Mouse (Mus musculus) heart, postnatal 10 days (tissue): ENCODE measurements around the gene Spem1. TPM values are rescaled to one million over a fixed set of nuclear protein-coding genes. Genes with fewer than 3 reads are reported as not detected.

Source experiments
- DNase-seq, 2 experiments: peaks; one replicate each; pipeline ENCODE4 v3.0.0; 2021
- intact Hi-C: fragments of 180-260 bp; cut with DNase I; formaldehyde crosslinking; loops from one replicate; pipeline ENCODE4 v1.15.1; 2025
- total RNA-seq, 2 experiments: library from RNA; stranded (reverse); gene quantifications; 2 replicates each; pipeline ENCODE4 v1.2.3; 2021

The Spem1 gene
- total RNA-seq, 2 experiments from 2014 or later = not detected

- DNase-seq = peak; percentile 47
- intact Hi-C loops = loop anchor here (2.0 kb wide), 1 partner anchor 34 kb away; no protein-coding TSS in a partner anchor
These were observed 15.0 kb upstream of the Spem1 start for GRCm38 (mm10) chr11:69836703-69837576.

- DNase-seq = no peak
- intact Hi-C loops = loop anchor here (2.0 kb wide), 1 partner anchor 33 kb away; no protein-coding TSS in a partner anchor
These were observed 14.0 kb upstream of the Spem1 start for GRCm38 (mm10) chr11:69835966-69836335.

- intact Hi-C loops = no loop called here
- no peak for DNase-seq
These were observed 13.5 kb upstream of the Spem1 start for GRCm38 (mm10) chr11:69835326-69835965.

GRCm38 (mm10) chr11:69834001-69834549 is 12.1 kb upstream of the Spem1 start:
- DNase-seq = peak in 1 of 2 experiments; percentile 35
- intact Hi-C loops = no loop called here

- DNase-seq = no peak
- intact Hi-C loops = no loop called here
These were observed 11.6 kb upstream of the Spem1 start for GRCm38 (mm10) chr11:69833554-69833953.

- no peak for DNase-seq
- intact Hi-C loops = no loop called here
These were observed 6.9 kb upstream of the Spem1 start for GRCm38 (mm10) chr11:69828832-69829231.

- DNase-seq = no peak
- intact Hi-C loops = no loop called here
These were observed 1.5 kb upstream of the Spem1 start for GRCm38 (mm10) chr11:69823456-69823855.

GRCm38 (mm10) chr11:69818871-69819270 is 3.1 kb downstream of the Spem1 start:
- no peak for DNase-seq
- intact Hi-C loops = no loop called here

- no peak for DNase-seq
- intact Hi-C loops = no loop called here
These were observed 3.6 kb downstream of the Spem1 start, which contains the start of gene Spem2 for GRCm38 (mm10) chr11:69818365-69818764. Gene Spem2, minus strand, starts transcription at chr11:69818465.

- intact Hi-C loops = no loop called here
These were observed 5.5 kb downstream of the Spem1 start for GRCm38 (mm10) chr11:69816520-69816919.

GRCm38 (mm10) chr11:69815155-69815554 is 6.8 kb downstream of the Spem1 start, which contains the start of gene Gm39566:
Gene Gm39566, minus strand, starts transcription at chr11:69815298.
- intact Hi-C loops = no loop called here
- DNase-seq = no peak

More at GRCm38 (mm10) chr11:69816520-69816919, 5.5 kb downstream of the Spem1 start:
- no peak for DNase-seq

GRCm38 (mm10) chr11:69810280-69810679 is 11.7 kb downstream of the Spem1 start:
- intact Hi-C loops = no loop called here
- no peak for DNase-seq

- no peak for DNase-seq
- intact Hi-C loops = no loop called here
These were observed 14.3 kb downstream of the Spem1 start for GRCm38 (mm10) chr11:69807641-69808040.

- no peak for DNase-seq
- intact Hi-C loops = no loop called here
These were observed 15.6 kb downstream of the Spem1 start for GRCm38 (mm10) chr11:69806378-69806777.

- intact Hi-C loops = loop anchor here (2.0 kb wide), 1 partner anchor 72 kb away; no protein-coding TSS in a partner anchor
These were observed 16.7 kb downstream of the Spem1 start, which contains the start of gene Tmem102 for GRCm38 (mm10) chr11:69804972-69805909. Gene Tmem102, minus strand, starts transcription at chr11:69805624.

GRCm38 (mm10) chr11:69804652-69804940 is 17.4 kb downstream of the Spem1 start:
- intact Hi-C loops = loop anchor here (2.0 kb wide), 1 partner anchor 72 kb away; no protein-coding TSS in a partner anchor

More at GRCm38 (mm10) chr11:69804972-69805909, 16.7 kb downstream of the Spem1 start, which contains the start of gene Tmem102:
- DNase-seq = peak; percentile 19 to 34

GRCm38 (mm10) chr11:69803786-69804651 is 18.0 kb downstream of the Spem1 start:
- DNase-seq = peak; percentile 80 to 84
- intact Hi-C loops = loop anchor here (2.0 kb wide), 3 partner anchors 33 to 73 kb away; partner anchors contain the start of genes Nlgn2 and Zbtb4

More at GRCm38 (mm10) chr11:69804652-69804940, 17.4 kb downstream of the Spem1 start:
- peak; percentile 36 to 51 for DNase-seq

GRCm38 (mm10) chr11:69803328-69803727 is 18.7 kb downstream of the Spem1 start:
- DNase-seq = no peak
- intact Hi-C loops = loop anchor here (2.0 kb wide), 2 partner anchors 33 to 39 kb away; partner anchors contain the start of genes Nlgn2 and Zbtb4

- intact Hi-C loops = loop anchor here (2.0 kb wide), 2 partner anchors 34 to 38 kb away; partner anchors contain the start of genes Nlgn2 and Zbtb4
- peak; percentile 88 to 89 for DNase-seq
These were observed 19.3 kb downstream of the Spem1 start for GRCm38 (mm10) chr11:69802648-69803105.
